In the genomic region with DNA sequence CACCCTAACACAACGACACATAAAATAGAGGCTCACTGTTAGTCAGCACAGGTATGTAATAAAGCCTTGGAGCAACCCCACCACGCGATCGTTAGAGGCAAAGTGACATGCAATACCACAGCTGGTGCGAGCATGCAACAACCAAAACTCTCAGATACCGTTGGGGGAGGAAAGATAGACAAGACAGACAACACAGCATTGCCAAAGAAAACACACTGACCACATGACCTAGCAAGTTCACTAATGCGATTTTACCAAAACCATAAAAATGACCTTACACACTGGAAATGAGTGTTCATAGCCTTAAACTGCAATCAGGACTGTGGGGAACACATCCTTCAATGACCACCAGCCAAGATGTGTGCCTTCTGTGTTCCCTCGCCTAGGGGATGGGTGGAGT, we compare ENCODE assay signal across 25 mouse cellular contexts. TPM values are rescaled to one million over a fixed set of nuclear protein-coding genes. Genes with fewer than 3 reads are reported as not detected.
A peak's percentile ranks its signal among the peaks of the same experiment; 100 is the strongest.
DNase-seq lines count a peak whose midpoint lies in the region; ATAC-seq and TF ChIP-seq lines count a peak whose summit lies in the region.
"Had no signal": no experiment of that assay in that cellular context is flagged by ENCODE, and none has a peak within 500 bp of the region (broad histone marks: within the 10 kb centered on the region; RNA-seq: fewer than 3 reads in every experiment).

No protein-coding gene starts in this region.

- H3K79me2 ChIP-seq in liver, adult 2 months (ENCODE audit: control insufficient read depth, insufficient read depth, low read length): peaks cover 29% of the 10 kb centered on the region

- H3K4me3 ChIP-seq in kidney, adult 2 months (ENCODE audit: insufficient read depth, low read depth, low read length): no peak overlapping the region
- H3K4me3 ChIP-seq in liver, adult 2 months (ENCODE audit: insufficient read depth, low read depth, low read length): 0 out of 2 replicates have a peak overlapping the region, but pooled peaks have one; percentile 5
- H3K4me3 ChIP-seq in forebrain, embryonic 16.5 days (replicated peaks; ENCODE audit: low read length): no peak overlapping the region
- H3K4me3 ChIP-seq: embryonic facial prominence, embryonic 10.5 days; embryonic facial prominence, embryonic 12.5 days; forebrain, embryonic 13.5 days; forebrain, embryonic 15.5 days had no signal

- WGBS in kidney, adult 2 months: 34% methylated on average over 8 of the region's 8 CpGs
- WGBS in liver, adult 2 months: 23% methylated on average over 8 of the region's 8 CpGs
- 83% methylated on average over 8 of the region's 8 CpGs for WGBS in forebrain, embryonic 16.5 days

- no peak for ATAC-seq in forebrain, embryonic 16.5 days
- ATAC-seq: activated CD4-positive, CD25-positive, alpha-beta regulatory T cell, adult 4 months; CD4-positive, CD25-positive, alpha-beta regulatory T cell, adult 4 months; forebrain, embryonic 13.5 days; forebrain, embryonic 15.5 days; Patski had no signal

- DNase-seq in kidney, adult 2 months: peak; percentile 31
- no peak for DNase-seq in kidney, postnatal 36 days
- peak; percentile 96 for DNase-seq in liver, adult 2 months (ENCODE audit: extremely low read depth, low read depth, low spot score)
- DNase-seq in liver: no peak
- DNase-seq in 416B (ENCODE audit: low read depth): peak; percentile 32
- peak; percentile 32 for DNase-seq in adipocyte (ENCODE audit: low spot score)
- DNase-seq in cerebellum, adult 9-10 months: no peak
- DNase-seq: adrenal gland, adult 2 months; adrenal gland, postnatal 10 days; adrenal gland, postnatal 25 days; cerebellum, adult 11 months; cerebellum, adult 18-20 months; cerebellum, adult 8-10 months; cerebellum, postnatal 10 days; cerebellum, postnatal 25 days had no signal

- H3K4me2 ChIP-seq in forebrain, embryonic 16.5 days (ENCODE audit: low read length): no peak overlapping the region
- H3K4me2 ChIP-seq: embryonic facial prominence, embryonic 12.5 days; forebrain, embryonic 13.5 days; forebrain, embryonic 15.5 days had no signal

- H3K9me3 ChIP-seq in forebrain, embryonic 16.5 days (ENCODE audit: control insufficient read depth, low read length): no peaks in the 10 kb centered on the region
- H3K9me3 ChIP-seq: embryonic facial prominence, embryonic 10.5 days; embryonic facial prominence, embryonic 12.5 days; forebrain, embryonic 13.5 days; forebrain, embryonic 15.5 days; G1E had no signal

- H3K4me1 ChIP-seq in kidney, adult 2 months (ENCODE audit: control insufficient read depth, insufficient read depth, low read length): peaks cover 17% of the 10 kb centered on the region
- peaks cover 22% of the 10 kb centered on the region for H3K4me1 ChIP-seq in liver, adult 2 months (ENCODE audit: control insufficient read depth, insufficient read depth, low read length)
- no peaks in the 10 kb centered on the region for H3K4me1 ChIP-seq in forebrain, embryonic 16.5 days (replicated peaks; ENCODE audit: control insufficient read depth, insufficient read depth, low read length)
- H3K4me1 ChIP-seq: embryonic facial prominence, embryonic 12.5 days; forebrain, embryonic 13.5 days; forebrain, embryonic 15.5 days had no signal

- peak overlapping the region; percentile 62 for H3K27ac ChIP-seq in kidney, adult 2 months (ENCODE audit: insufficient read depth, low read depth, low read length)
- H3K27ac ChIP-seq in liver, adult 2 months (replicated peaks; ENCODE audit: insufficient read depth, low read depth, low read length): peak overlapping the region; percentile 73
- no peak overlapping the region for H3K27ac ChIP-seq in forebrain, embryonic 16.5 days (ENCODE audit: low read length)
- H3K27ac ChIP-seq: embryonic facial prominence, embryonic 10.5 days; embryonic facial prominence, embryonic 12.5 days; forebrain, embryonic 13.5 days; forebrain, embryonic 15.5 days had no signal

- H3K36me3 ChIP-seq in kidney, adult 2 months (ENCODE audit: control insufficient read depth, insufficient read depth, low read length): no peaks in the 10 kb centered on the region
- no peaks in the 10 kb centered on the region for H3K36me3 ChIP-seq in liver, adult 2 months (ENCODE audit: control insufficient read depth, insufficient read depth, low read length)
- peaks cover 8% of the 10 kb centered on the region; the same call in 1 of the 2 replicates for H3K36me3 ChIP-seq in forebrain, embryonic 16.5 days (ENCODE audit: control insufficient read depth, insufficient read depth)

- no peak for TF ChIP-seq POLR2A in kidney, adult 2 months (IDR thresholded peaks at IDR 0.05; ENCODE audit: low read depth, low read length)
- no peak for TF ChIP-seq POLR2A in liver, adult 2 months (IDR thresholded peaks at IDR 0.05; ENCODE audit: extremely low read depth, insufficient read depth, low read length)

- TF ChIP-seq CTCF in kidney, adult 2 months (conservative IDR thresholded peaks at IDR 0.05; ENCODE audit: insufficient read depth, insufficient read length, low read depth, low read length): no peak
- no peak for TF ChIP-seq CTCF in liver, adult 2 months (IDR thresholded peaks at IDR 0.05; ENCODE audit: low read depth, low read length)

- peak overlapping the region; percentile 45; the same call in 1 of the 2 replicates for H3K9ac ChIP-seq in liver, adult 2 months (ENCODE audit: low read depth, low read length)
- no peak overlapping the region for H3K9ac ChIP-seq in forebrain, embryonic 16.5 days (replicated peaks; ENCODE audit: low read depth, low read length)
- H3K9ac ChIP-seq: embryonic facial prominence, embryonic 12.5 days; forebrain, embryonic 13.5 days; forebrain, embryonic 15.5 days had no signal

- no peaks in the 10 kb centered on the region for H3K27me3 ChIP-seq in kidney, adult 2 months (replicated peaks; ENCODE audit: control insufficient read depth, insufficient read depth, low read length)
- H3K27me3 ChIP-seq in liver, adult 2 months (ENCODE audit: control insufficient read depth, insufficient read depth, low read length): no peaks in the 10 kb centered on the region
- no peaks in the 10 kb centered on the region for H3K27me3 ChIP-seq in forebrain, embryonic 16.5 days (replicated peaks; ENCODE audit: control insufficient read depth, insufficient read depth, low read length)
- H3K27me3 ChIP-seq: CH12.LX; embryonic facial prominence, embryonic 12.5 days; forebrain, embryonic 13.5 days; forebrain, embryonic 15.5 days; Patski had no signal

RNA-seq across cellular contexts. Expression of a gene that starts 8.3 kb away (rescaled TPM):
- polyA plus RNA-seq in kidney, adult 2 months (2012; rRNA removed): 49.3 and 55.0 TPM in 2 replicates
- 35.6 and 43.3 TPM in 2 replicates for total RNA-seq in liver, adult 2 months (2014; rRNA removed)
- polyA plus RNA-seq in liver, adult 2 months (2012; rRNA removed): 58.2 and 71.6 TPM in 2 replicates
- polyA plus RNA-seq in forebrain, embryonic 16.5 days (2015; fragmentation: Nextera tagmentation; extraction: Ambion mirVana): 53.7 and 56.9 TPM in 2 replicates

RNA-seq across cellular contexts. Expression of a gene that starts 12.6 kb away (rescaled TPM):
- 20.1 and 20.8 TPM in 2 replicates for polyA plus RNA-seq in kidney, adult 2 months (2012; rRNA removed)
- 11.8 and 13.2 TPM in 2 replicates for total RNA-seq in liver, adult 2 months (2014; rRNA removed)
- polyA plus RNA-seq in liver, adult 2 months (2012; rRNA removed): 14.5 and 14.8 TPM in 2 replicates
- polyA plus RNA-seq in forebrain, embryonic 16.5 days (2015; fragmentation: Nextera tagmentation; extraction: Ambion mirVana): 24.0 and 26.3 TPM in 2 replicates

RNA-seq across cellular contexts. Expression of a gene that starts 35.2 kb away (rescaled TPM):
- not detected in 2 replicates for polyA plus RNA-seq in kidney, adult 2 months (2012; rRNA removed)
- total RNA-seq in liver, adult 2 months (2014; rRNA removed): not detected in 2 replicates
- not detected in 2 replicates for polyA plus RNA-seq in liver, adult 2 months (2012; rRNA removed)
- polyA plus RNA-seq in forebrain, embryonic 16.5 days (2015; fragmentation: Nextera tagmentation; extraction: Ambion mirVana): 1.4 and 1.8 TPM in 2 replicates
- polyA plus RNA-seq: adrenal gland, adult 2 months; CD4-positive, CD25-positive, alpha-beta regulatory T cell, adult 4 months; embryonic facial prominence, embryonic 12.5 days; forebrain, embryonic 13.5 days had no signal

RNA-seq across cellular contexts. Expression of a gene that starts 46.1 kb away (rescaled TPM):
- 0.75 and 1.1 TPM in 2 replicates for polyA plus RNA-seq in kidney, adult 2 months (2012; rRNA removed)
- 0.40 and 0.46 TPM in 2 replicates for total RNA-seq in liver, adult 2 months (2014; rRNA removed)
- polyA plus RNA-seq in liver, adult 2 months (2012; rRNA removed): 0.19 and 0.33 TPM in 2 replicates
- 22.2 and 24.9 TPM in 2 replicates for polyA plus RNA-seq in forebrain, embryonic 16.5 days (2015; fragmentation: Nextera tagmentation; extraction: Ambion mirVana)

Comparison
In these comparisons a context has a peak if more than half of its experiments do, and no peak if none do; other contexts are left out.
1. DNase-seq: peak in kidney, adult 2 months (single experiment), liver, adult 2 months (single experiment), 416B (single experiment) and adipocyte (single experiment); none in kidney, postnatal 36 days (0 of 2), liver (single experiment) and cerebellum, adult 9-10 months (single experiment).